In genomic region chr16:73012926-73013325, GRCm38 (mm10) we compare ENCODE assay signal across 18 mouse cellular contexts.
"Had no signal": no experiment of that assay in that cellular context is flagged by ENCODE, and none has a peak within 500 bp of the region (broad histone marks: within the 10 kb centered on the region; RNA-seq: fewer than 3 reads in every experiment).

No protein-coding gene starts in this region.

- H3K27me3 ChIP-seq: kidney, embryonic 15.5 days; limb, embryonic 12.5 days; limb, embryonic 15.5 days had no signal

- H3K9ac ChIP-seq: kidney, embryonic 15.5 days; limb, embryonic 12.5 days; limb, embryonic 15.5 days; liver, embryonic 14.5 days; liver, postnatal 0 days; lung, embryonic 14.5 days had no signal

- H3K4me2 ChIP-seq: kidney, embryonic 15.5 days; limb, embryonic 12.5 days; limb, embryonic 15.5 days; liver, embryonic 11.5 days; lung, embryonic 14.5 days had no signal

- H3K27ac ChIP-seq: kidney, embryonic 15.5 days; limb, embryonic 12.5 days; limb, embryonic 15.5 days; liver, embryonic 14.5 days; macrophage; stomach, postnatal 0 days had no signal

- H3K9me3 ChIP-seq: kidney, embryonic 15.5 days; limb, embryonic 12.5 days; limb, embryonic 15.5 days had no signal

- H3K4me3 ChIP-seq: kidney, embryonic 15.5 days; limb, embryonic 12.5 days; limb, embryonic 15.5 days had no signal

- DNase-seq: kidney, adult 11 months; kidney, adult 8-10 months; kidney, postnatal 10 days; kidney, postnatal 36 days; liver, postnatal 0 days; lung, embryonic 14.5 days; midbrain, embryonic 14.5 days; thymus, adult 2 months; thymus, postnatal 14 days; thymus, postnatal 4 days had no signal

- ATAC-seq: liver, postnatal 0 days; lung, postnatal 0 days had no signal
